Mouse (Mus musculus) left cerebral cortex, postnatal 4 days (tissue): ENCODE measurements around the gene Rab40c. TPM values are rescaled to one million over a fixed set of nuclear protein-coding genes. Genes with fewer than 3 reads are reported as not detected.
"Not testable (repeated sequence)": the region's sequence is repeated elsewhere in the genome, so short reads cannot be mapped to it uniquely, and the experiment has no call there.

Source experiments
- DNase-seq: peaks from one replicate; pipeline ENCODE4 v3.0.0-alpha.2; 2022
- intact Hi-C: fragments of 180-260 bp; cut with DNase I; formaldehyde crosslinking; loops from one replicate; pipeline ENCODE4 v1.15.1; 2025
- total RNA-seq, 2 experiments: library from RNA; stranded (reverse); gene quantifications; 2 replicates each; pipeline ENCODE4 v1.2.3; 2021

Rab40c gene
- total RNA-seq, 2 experiments from 2014 or later: 47.0 to 47.2 TPM

- DNase-seq: no peak
- intact Hi-C loops: no loop called here
These were observed 43.1 kb downstream of the Rab40c start for GRCm38 (mm10) chr17:25876347-25876915.

- DNase-seq: peak; percentile 93
- intact Hi-C loops: no loop called here
These were observed 44.1 kb downstream of the Rab40c start for GRCm38 (mm10) chr17:25875171-25876136.

GRCm38 (mm10) chr17:25874721-25875170, 44.8 kb downstream of the Rab40c start, which contains the start of gene Mettl26:
TSS of gene Mettl26 (plus strand) at chr17:25875074.
- intact Hi-C loops: no loop called here
- DNase-seq: peak; percentile 92

DNA sequence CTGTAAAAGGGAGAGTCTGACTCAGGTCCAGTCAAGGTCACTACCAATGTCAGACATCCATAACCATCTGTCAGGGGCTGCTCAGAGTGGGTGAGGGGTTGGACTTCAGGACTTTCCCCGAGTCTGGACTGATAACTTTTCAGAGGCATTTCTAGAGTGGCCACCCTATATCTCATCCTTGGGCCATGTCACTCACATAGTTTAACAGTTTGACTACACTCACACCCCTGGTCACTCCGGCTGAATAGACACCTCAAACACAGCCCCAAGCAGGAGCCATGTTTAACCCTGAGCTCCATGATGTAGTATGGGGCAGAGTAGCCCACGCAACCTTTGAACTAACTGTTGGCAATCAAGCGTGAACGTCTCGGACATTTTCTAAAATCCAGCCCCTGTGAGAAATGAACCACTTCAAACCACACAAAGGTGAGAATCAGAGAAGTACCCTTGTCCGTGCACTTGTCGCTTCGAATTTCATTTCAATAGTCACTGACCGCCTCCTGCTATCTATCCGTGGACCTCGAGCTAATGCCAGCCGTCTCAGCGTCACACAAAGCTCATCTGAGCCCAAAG, 45.3 kb downstream of the Rab40c start:
- no peak for DNase-seq
- intact Hi-C loops: no loop called here

DNA sequence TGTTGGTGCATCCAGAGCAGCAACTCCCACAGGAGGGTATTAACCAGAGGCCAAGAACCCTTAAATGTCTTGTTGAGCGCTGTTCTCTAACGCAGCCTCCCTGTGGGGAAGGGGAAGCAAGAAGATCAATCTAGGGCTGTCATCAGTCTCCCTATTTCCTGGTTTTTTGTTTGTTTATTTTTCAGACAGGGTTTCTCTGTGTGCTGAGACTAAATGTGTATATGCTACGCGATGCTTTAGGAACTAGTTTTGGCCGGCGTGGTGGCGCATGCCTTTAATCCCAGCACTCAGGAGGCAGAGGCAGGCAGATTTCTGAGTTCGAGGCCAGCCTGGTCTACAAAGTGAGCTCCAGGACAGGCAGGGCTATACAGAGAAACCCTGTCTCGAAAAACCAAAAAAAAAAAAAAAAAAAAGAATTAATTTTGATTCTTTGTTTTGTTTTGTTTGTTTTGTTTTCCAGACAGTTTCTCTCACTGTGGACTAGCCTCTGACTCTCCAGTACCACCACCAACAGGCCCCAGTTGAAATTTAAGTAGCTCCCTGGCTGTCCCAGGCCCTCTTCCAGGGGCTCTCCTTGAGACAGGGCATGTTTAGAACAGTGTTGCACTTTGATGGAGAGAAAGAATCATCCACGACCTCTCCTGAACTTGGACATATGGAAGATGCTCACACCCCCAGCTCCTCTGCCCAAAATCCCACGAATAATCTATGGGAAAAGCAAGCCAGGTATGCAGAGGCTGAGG, 46.0 kb downstream of the Rab40c start:
- no peak for DNase-seq
- intact Hi-C loops: no loop called here

GRCm38 (mm10) chr17:25872676-25873075, 46.9 kb downstream of the Rab40c start:
- DNase-seq: no peak
- intact Hi-C loops: no loop called here

DNA sequence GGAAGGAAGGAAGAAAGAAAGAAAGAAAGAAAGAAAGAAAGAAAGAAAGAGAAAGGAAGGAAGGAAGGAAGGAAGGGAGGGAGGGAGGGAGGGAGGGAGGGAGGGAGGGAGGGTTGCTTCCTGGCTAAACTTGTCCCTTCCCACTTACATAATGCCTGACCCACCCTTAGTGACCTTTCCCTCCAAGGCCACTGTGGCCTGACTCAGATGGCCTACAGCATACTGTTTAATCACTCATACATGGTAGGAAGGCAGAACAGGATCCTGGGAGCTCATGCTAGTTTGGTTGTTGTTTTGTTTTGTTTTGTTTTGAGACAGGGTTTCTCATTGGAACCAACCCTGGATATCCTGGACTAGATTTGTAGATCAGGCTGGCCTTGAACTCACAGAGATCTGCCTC, 48.0 kb downstream of the Rab40c start:
- intact Hi-C loops, DNase-seq: not testable (repeated sequence)

- intact Hi-C loops: no loop called here
These were observed 49.6 kb downstream of the Rab40c start for GRCm38 (mm10) chr17:25869954-25870353.

GRCm38 (mm10) chr17:25869498-25869897, 50.0 kb downstream of the Rab40c start:
- no peak for DNase-seq
- intact Hi-C loops: no loop called here

More at GRCm38 (mm10) chr17:25869954-25870353, 49.6 kb downstream of the Rab40c start:
- DNase-seq: no peak

DNA sequence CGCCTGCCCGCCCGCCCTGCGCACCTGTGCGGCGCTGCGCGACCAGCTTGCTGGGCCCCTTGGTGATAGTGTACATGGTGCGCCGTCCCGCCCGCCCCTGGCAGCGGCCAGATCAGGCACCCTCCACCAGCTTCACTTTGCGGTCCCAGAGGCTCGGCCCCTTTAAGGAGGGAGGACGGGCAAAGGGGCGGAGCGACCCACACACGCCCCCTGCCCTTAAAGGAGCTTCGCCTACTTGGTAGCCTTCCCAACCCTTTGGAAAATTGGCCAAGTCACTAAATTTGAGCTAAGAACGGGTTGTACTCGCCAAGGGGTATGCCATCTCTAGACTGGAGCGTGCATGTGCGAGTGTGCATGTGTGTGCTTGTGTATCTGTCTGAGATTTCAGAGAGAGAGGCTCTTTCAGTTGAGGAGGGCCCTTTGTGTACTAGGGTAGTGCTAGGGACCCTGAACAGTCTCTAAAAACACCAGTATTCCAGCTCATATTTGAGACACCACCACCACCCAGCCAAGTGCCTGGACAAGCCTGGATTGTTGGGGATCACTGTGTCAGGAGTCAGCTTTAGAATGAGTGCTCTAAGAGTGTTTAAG, 50.8 kb downstream of the Rab40c start, which contains the start of gene Mcrip2:
Gene Mcrip2, minus strand, starts transcription at position 164 of the 591 bp plus-strand sequence.
- peak; percentile 79 for DNase-seq
- intact Hi-C loops: no loop called here

- intact Hi-C loops: no loop called here
These were observed 51.5 kb downstream of the Rab40c start for GRCm38 (mm10) chr17:25867836-25868600.

DNA sequence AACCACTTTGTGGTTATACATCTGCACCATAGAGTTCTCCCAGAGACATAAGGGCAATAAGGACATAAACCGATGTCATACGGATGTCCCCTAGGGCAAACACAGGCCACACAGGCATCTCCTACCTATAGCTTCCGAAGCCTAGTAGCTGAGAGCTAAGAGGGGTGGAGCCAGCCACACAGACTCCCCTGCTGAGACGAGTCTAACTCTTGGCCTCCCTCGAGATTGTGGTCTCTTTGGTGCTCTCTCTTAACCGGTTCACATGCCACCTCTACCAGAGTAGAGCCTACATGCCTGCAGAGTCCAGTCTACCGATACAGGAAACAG, 52.1 kb downstream of the Rab40c start:
- intact Hi-C loops: no loop called here
- no peak for DNase-seq

More at GRCm38 (mm10) chr17:25867836-25868600, 51.5 kb downstream of the Rab40c start:
- DNase-seq: no peak

DNA sequence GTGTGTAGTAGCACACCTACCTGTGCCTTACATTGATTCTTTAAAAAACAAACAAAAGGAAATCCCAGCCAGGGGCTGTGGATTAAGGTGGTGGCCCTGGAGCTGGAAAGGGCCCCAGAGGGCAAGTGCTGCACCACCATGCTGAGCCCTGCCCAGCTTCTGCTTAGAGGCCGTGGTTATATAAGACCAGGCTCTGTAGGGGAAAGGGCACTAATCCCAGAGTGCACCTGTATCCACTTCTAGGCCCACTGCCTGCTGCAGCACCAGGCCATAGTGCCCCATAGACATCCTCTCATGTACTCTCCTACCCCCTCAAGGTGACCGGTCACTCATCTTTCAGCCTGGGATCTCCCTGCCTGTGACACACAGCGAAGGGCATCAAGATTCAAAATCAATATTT, 53.4 kb downstream of the Rab40c start:
- no peak for DNase-seq
- intact Hi-C loops: no loop called here

DNA sequence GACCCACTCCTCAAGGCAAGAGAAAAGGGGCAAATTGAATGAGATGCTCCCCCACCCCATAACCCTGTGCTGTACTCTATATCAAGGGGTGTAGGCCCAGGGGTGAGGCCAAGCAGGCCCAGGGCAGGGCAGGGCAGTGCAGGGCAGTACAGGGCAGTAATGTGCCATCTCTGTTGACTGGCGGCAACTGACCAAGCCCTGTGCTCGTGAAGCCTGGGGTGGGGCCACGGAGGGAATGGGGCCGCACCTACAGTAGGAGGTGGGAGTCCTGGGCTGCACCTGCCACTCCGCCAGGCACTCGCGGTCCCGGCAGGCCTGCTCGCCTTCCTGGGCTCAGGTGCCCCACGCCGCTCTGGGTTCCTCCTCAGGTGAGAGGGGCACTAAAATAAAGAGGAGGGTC, 54.2 kb downstream of the Rab40c start:
- intact Hi-C loops: no loop called here
- no peak for DNase-seq

- intact Hi-C loops: no loop called here
- DNase-seq: no peak
These were observed 55.2 kb downstream of the Rab40c start for GRCm38 (mm10) chr17:25864311-25864710.

GRCm38 (mm10) chr17:25863681-25864080, 55.8 kb downstream of the Rab40c start:
- intact Hi-C loops: no loop called here
- DNase-seq: no peak

DNA sequence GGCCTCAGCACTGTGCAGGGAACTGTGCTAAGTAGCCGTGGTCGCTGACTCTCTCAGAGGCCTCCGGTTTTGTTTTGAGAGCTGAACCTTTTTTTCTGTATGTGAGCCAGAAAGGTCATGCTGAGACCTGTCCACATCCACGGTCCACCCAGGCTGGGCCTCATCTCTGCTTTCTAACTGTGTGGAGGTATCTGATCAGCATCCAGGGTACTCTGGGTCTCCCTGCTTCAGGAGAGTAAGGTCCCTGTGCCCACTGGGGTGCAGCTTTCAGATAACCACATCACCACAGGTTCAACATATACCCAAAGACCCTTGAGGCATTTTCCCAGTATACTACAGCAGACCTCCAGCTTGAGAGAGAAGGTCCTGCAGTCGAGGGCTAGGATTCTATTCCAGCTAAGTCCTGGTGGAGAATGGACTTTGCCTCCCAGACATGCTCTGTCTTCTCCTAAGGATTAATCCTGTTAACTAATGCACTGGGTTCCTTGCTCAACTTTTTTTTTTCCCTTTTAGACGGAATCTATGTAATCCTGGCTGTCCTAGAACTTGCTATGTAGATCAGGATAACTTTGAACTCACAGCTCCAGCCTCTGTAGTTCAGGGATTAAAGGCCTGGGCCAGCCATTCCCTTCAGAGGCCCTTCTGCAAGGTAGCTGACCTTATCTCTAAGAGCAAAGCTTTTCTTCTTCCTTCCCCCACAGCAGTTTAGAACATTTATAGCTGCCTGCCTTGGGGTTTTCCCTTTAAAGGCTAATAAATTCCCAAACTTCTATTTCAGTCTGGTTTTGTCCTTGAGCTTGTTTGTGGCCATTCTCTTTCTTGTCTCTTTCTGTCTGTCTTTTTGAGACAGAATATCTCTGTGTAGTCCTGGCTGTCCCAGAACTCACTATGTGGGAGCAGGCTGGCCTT, 57.6 kb downstream of the Rab40c start:
- intact Hi-C loops: no loop called here
- no peak for DNase-seq

DNA sequence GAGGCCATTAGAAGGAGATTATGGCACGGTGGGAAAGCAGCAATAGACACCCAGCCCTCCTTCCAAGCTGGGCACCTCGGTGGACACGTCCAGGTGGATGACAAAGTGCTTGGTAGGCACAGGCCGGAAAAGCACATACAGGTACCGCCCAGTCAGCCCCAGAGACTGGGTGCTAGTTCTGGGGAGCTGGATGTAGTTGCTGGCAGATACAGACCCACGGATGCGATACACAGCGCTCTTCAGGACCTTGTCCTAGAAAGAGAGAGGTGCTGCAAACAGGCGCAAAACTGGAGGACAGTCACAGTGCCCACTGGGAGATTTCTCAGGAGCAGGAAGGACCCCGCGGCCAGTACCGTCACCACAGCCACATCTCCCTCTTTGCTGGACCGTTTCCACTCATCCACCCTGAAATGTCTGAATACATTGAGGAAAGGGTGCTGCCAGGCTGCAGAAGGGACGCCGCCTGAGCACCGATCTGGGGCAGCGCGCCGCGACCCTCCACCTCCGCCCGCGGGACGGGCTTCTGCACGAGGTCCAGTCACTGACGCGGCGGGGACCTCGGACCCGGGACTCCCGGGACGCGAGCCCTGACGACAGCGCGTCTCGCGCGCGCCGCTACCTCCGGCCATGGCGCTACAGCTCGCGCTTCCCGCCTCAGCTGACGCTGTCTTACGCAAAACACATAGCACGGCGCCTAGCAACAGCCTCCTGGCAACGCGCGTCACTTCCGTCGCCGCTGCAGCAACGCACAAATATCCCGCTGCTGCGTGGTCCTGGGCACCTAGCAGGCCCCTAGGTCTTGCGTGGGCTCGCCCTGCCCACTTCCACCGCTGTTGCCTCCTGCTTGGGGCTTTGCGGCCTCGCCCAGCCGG, 58.5 kb downstream of the Rab40c start, which contains the start of gene Wdr90:
Gene Wdr90, minus strand, starts transcription at position 670 of the 872 bp plus-strand sequence.
- peak; percentile 90 for DNase-seq
- intact Hi-C loops: no loop called here
